19 mouse cellular contexts compared by ENCODE assay signal in genomic region chr10:36379351-36380302, GRCm38 (mm10).
A peak's percentile ranks its signal among the peaks of the same experiment; 100 is the strongest.
DNase-seq lines count a peak whose midpoint lies in the region; ATAC-seq and TF ChIP-seq lines count a peak whose summit lies in the region.
"Had no signal": no experiment of that assay in that cellular context is flagged by ENCODE, and none has a peak within 500 bp of the region (broad histone marks: within the 10 kb centered on the region; RNA-seq: fewer than 3 reads in every experiment).

No protein-coding gene starts in this region.

- no peak for ATAC-seq in hindbrain, postnatal 0 days
- no peak; the same call in 1 of the 2 replicates for ATAC-seq in hindbrain, embryonic 14.5 days (ENCODE audit: low FRiP score)
- peak; percentile 34; the same call in 1 of the 2 replicates for ATAC-seq in neural tube, embryonic 12.5 days (ENCODE audit: low FRiP score, low read depth)
- ATAC-seq in neural tube, embryonic 14.5 days (ENCODE audit: low read depth), result peak; percentile 76
- ATAC-seq: CD4-positive, CD25-positive, alpha-beta regulatory T cell, adult 4 months; forebrain, embryonic 13.5 days; forebrain, embryonic 16.5 days had no signal

- H3K4me1 ChIP-seq in hindbrain, postnatal 0 days (ENCODE audit: insufficient read depth, low read length), result no peaks in the 10 kb centered on the region
- H3K4me1 ChIP-seq in hindbrain, embryonic 14.5 days (replicated peaks; ENCODE audit: control insufficient read depth, insufficient read depth, low read length), result no peaks in the 10 kb centered on the region
- H3K4me1 ChIP-seq in neural tube, embryonic 12.5 days, result no peaks in the 10 kb centered on the region
- no peaks in the 10 kb centered on the region for H3K4me1 ChIP-seq in neural tube, embryonic 14.5 days (ENCODE audit: control insufficient read depth, insufficient read depth, low read length)
- H3K4me1 ChIP-seq: forebrain, embryonic 10.5 days; forebrain, embryonic 13.5 days had no signal

- intact Hi-C loops in left cerebral cortex, postnatal 36 days (cut with DNase I), result no loop called here

- H3K4me2 ChIP-seq in hindbrain, postnatal 0 days (ENCODE audit: low read depth, low read length), result no peak overlapping the region
- H3K4me2 ChIP-seq in hindbrain, embryonic 14.5 days (replicated peaks), result no peak overlapping the region
- no peak overlapping the region for H3K4me2 ChIP-seq in neural tube, embryonic 12.5 days (replicated peaks)
- H3K4me2 ChIP-seq in neural tube, embryonic 14.5 days (ENCODE audit: low read depth, low read length), result no peak overlapping the region
- H3K4me2 ChIP-seq: forebrain, embryonic 13.5 days; heart, embryonic 11.5 days had no signal

- H3K36me3 ChIP-seq in hindbrain, postnatal 0 days (ENCODE audit: insufficient read depth, low read length), result no peaks in the 10 kb centered on the region
- H3K36me3 ChIP-seq in hindbrain, embryonic 14.5 days (replicated peaks; ENCODE audit: control insufficient read depth, insufficient read depth), result no peaks in the 10 kb centered on the region
- no peaks in the 10 kb centered on the region for H3K36me3 ChIP-seq in neural tube, embryonic 12.5 days
- H3K36me3 ChIP-seq in neural tube, embryonic 14.5 days (ENCODE audit: control insufficient read depth, insufficient read depth, low read length), result no peaks in the 10 kb centered on the region
- H3K36me3 ChIP-seq: forebrain, embryonic 10.5 days had no signal

- 78% methylated on average over 5 of the region's 5 CpGs for whole genome bisulfite sequencing in hindbrain, postnatal 0 days
- WGBS in hindbrain, embryonic 14.5 days, result 71% methylated on average over 5 of the region's 5 CpGs
- WGBS in neural tube, embryonic 12.5 days, result 78% methylated on average over 5 of the region's 5 CpGs
- WGBS in neural tube, embryonic 14.5 days, result 50% methylated on average over 5 of the region's 5 CpGs

- H3K4me3 ChIP-seq in hindbrain, postnatal 0 days (ENCODE audit: low read length), result no peak overlapping the region
- no peak overlapping the region for H3K4me3 ChIP-seq in hindbrain, embryonic 14.5 days (replicated peaks; ENCODE audit: low read length)
- no peak overlapping the region for H3K4me3 ChIP-seq in neural tube, embryonic 12.5 days
- no peak overlapping the region for H3K4me3 ChIP-seq in neural tube, embryonic 14.5 days (ENCODE audit: low read depth, low read length)
- H3K4me3 ChIP-seq: forebrain, embryonic 10.5 days; forebrain, embryonic 13.5 days; gastrocnemius, adult 2 months had no signal

- H3K27ac ChIP-seq in hindbrain, postnatal 0 days, result no peak overlapping the region
- H3K27ac ChIP-seq in hindbrain, embryonic 14.5 days, result no peak overlapping the region
- H3K27ac ChIP-seq in neural tube, embryonic 12.5 days, result no peak overlapping the region
- no peak overlapping the region for H3K27ac ChIP-seq in neural tube, embryonic 14.5 days (ENCODE audit: low read depth, low read length)
- H3K27ac ChIP-seq: forebrain, embryonic 10.5 days; forebrain, embryonic 13.5 days; gastrocnemius, adult 2 months had no signal

- no peaks in the 10 kb centered on the region for H3K27me3 ChIP-seq in hindbrain, postnatal 0 days (ENCODE audit: insufficient read depth, low read length)
- H3K27me3 ChIP-seq in hindbrain, embryonic 14.5 days (ENCODE audit: control insufficient read depth, insufficient read depth, low read length), result no peaks in the 10 kb centered on the region
- H3K27me3 ChIP-seq in neural tube, embryonic 12.5 days (replicated peaks), result no peaks in the 10 kb centered on the region
- H3K27me3 ChIP-seq in neural tube, embryonic 14.5 days (ENCODE audit: control insufficient read depth, insufficient read depth, low read length), result no peaks in the 10 kb centered on the region
- H3K27me3 ChIP-seq: forebrain, embryonic 13.5 days had no signal

- no peaks in the 10 kb centered on the region for H3K9me3 ChIP-seq in hindbrain, postnatal 0 days (ENCODE audit: low read length)
- H3K9me3 ChIP-seq in hindbrain, embryonic 14.5 days (ENCODE audit: control insufficient read depth, low read length), result no peaks in the 10 kb centered on the region
- H3K9me3 ChIP-seq in neural tube, embryonic 12.5 days, result no peaks in the 10 kb centered on the region
- no peaks in the 10 kb centered on the region for H3K9me3 ChIP-seq in neural tube, embryonic 14.5 days (ENCODE audit: control insufficient read depth, low read length)
- H3K9me3 ChIP-seq: forebrain, embryonic 10.5 days; forebrain, embryonic 13.5 days had no signal

- H3K9ac ChIP-seq in hindbrain, postnatal 0 days (replicated peaks; ENCODE audit: low read length), result no peak overlapping the region
- no peak overlapping the region for H3K9ac ChIP-seq in hindbrain, embryonic 14.5 days
- no peak overlapping the region for H3K9ac ChIP-seq in neural tube, embryonic 12.5 days
- no peak overlapping the region for H3K9ac ChIP-seq in neural tube, embryonic 14.5 days (replicated peaks; ENCODE audit: low read depth, low read length)
- H3K9ac ChIP-seq: forebrain, embryonic 13.5 days had no signal

- peak; percentile 3 for DNase-seq in hindbrain, postnatal 0 days (ENCODE audit: low spot score)
- DNase-seq in hindbrain, embryonic 14.5 days (ENCODE audit: low spot score), result no peak
- no peak for DNase-seq in lung, postnatal 4 days
- DNase-seq in left cerebral cortex, postnatal 36 days (ENCODE audit: low spot score in 2 of 2), result no peak
- DNase-seq: adrenal gland, adult 2 months; adrenal gland, postnatal 14 days; cerebellum, adult 18-20 months; cerebellum, adult 9-10 months; cerebellum, postnatal 14 days; gastrocnemius, adult 2 months; gastrocnemius, postnatal 14 days; heart, adult 11 months had no signal

- no peak for TF ChIP-seq CTCF in hindbrain, postnatal 0 days (IDR thresholded peaks at IDR 0.05; ENCODE audit: low read depth)

Comparison
In these comparisons a context has a peak if more than half of its experiments do, and no peak if none do; other contexts are left out.
1. ATAC-seq: peak in neural tube, embryonic 12.5 days (single experiment) and neural tube, embryonic 14.5 days (single experiment); none in hindbrain, postnatal 0 days (single experiment) and hindbrain, embryonic 14.5 days (single experiment).